Mouse (Mus musculus) liver, embryonic 14 days (tissue): Measurements from ENCODE around the gene Egfl6. TPM values are rescaled to one million over a fixed set of nuclear protein-coding genes. Genes with fewer than 3 reads are reported as not detected.

Experiments
- polyA plus RNA-seq: library from polyadenylated mRNA; depleted of rRNA; stranded (reverse); fragments of >200 nt; gene quantifications from 2 replicates; pipeline ENCODE4 v1.2.3, GENCODE M21; 2012; rRNA removed

The Egfl6 gene
- polyA plus RNA-seq: 0.22 and 0.84 TPM in 2 replicates

DNA sequence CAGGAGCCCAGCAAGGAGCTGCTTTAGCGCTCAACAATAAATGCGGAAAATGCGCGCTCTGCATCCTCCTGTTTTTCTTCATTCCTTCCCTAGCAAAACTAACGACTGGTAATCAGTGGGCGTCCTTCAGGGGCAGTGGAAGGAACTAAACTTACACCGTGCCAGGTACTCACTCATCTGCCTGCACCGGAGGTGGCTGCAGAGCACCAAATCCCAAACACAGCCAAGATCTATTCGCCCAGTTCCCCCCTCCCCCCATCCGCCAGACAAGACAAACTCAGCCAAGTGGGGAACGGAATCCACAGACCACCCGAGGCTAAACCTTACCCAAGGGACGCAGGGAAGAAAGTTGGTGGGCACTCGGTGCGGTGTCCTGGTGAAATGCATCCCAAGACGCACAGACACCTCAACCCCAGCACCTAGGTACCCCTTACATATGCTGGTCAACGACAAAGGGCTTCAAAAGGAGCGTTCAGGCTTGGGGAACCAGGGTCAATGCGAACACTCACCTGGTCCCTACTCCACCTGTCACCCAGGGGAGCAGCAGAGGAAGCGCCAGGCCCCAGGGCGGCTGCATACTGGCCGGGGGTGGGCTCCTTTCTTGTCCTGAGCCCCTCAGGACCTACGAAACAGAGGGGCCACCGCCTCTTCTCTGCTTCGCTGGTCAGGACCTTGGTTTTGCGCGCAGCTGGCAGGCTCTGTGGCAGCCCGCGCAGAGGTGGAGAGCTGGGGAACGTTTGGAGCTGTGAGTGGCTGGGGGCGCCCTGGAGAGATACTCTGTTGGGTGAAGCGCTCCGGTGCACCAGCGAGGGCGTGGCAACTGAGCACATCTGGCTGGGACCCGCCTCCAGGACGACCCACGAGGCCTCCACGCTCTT is at the start of gene Egfl6:
Egfl6 (minus strand) TSS at position 774 of the 878 bp plus-strand sequence.

GRCm38 (mm10) chrX:166518345-166518744 is 67.2 kb downstream of the Egfl6 start, which contains the start of gene Tceanc:
TSS of gene Tceanc (minus strand) at chrX:166518567.

GRCm38 (mm10) chrX:166479365-166479983 is 106.0 kb downstream of the Egfl6 start, which contains the start of gene Rab9:
TSS of gene Rab9 (minus strand) at chrX:166479867.

Other genes starting within 250 kb of the Egfl6 start
- gene Trappc2, start 145.1 kb downstream of the Egfl6 start, polyA plus RNA-seq: 4.0 and 4.8 TPM in 2 replicates
- 1.8 and 2.0 TPM in 2 replicates for gene Ofd1, start 145.0 kb downstream of the Egfl6 start, polyA plus RNA-seq
- gene Rab9, start 105.9 kb downstream of the Egfl6 start, polyA plus RNA-seq: 11.9 and 13.5 TPM in 2 replicates
- 1.2 and 1.5 TPM in 2 replicates for gene Tceanc, start 67.2 kb downstream of the Egfl6 start, polyA plus RNA-seq